Mouse (Mus musculus): Measurements from ENCODE around the gene Avpr1b.

DNA sequence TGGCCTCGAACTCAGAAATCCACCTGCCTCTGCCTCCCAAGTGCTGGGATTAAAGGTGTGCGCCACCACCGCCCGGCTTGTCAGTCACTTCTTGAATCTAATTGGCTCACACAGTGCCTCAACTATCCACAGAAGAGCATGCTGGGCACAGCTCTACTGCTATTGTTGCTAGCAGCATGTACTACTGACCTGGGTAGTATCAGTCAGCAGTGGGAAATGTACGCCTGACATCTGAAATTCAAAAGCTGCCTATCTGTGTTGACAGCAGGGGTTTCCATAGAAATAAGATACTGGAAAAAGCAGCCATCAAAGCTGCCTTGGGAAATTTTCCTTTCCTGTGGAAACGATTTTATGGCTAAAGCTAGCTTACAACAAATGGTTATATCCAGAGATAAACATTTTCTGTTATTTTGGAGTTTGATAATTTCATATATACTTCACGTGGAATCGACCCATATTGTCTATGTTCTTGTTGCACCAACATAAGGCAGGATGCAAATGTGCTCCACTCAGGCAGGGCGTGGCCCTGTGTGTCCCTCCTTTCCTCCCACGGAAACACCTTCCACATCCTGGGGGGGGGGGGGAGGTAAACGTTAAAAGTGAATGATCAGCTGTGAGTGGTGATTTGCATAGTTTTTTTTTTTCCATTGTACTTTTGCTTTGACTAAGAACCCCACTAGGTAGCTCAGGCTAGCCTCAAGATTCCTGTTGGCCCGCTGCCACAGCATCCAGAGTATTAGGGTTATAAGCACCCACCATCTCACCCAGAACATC lies 53.8 kb downstream of the Avpr1b start:
- no peak for TF ChIP-seq POLR2A (IDR thresholded peaks at IDR 0.05; ENCODE audit: low read depth, low read length)
- no peak for TF ChIP-seq CTCF (IDR thresholded peaks at IDR 0.05; ENCODE audit: extremely low read depth, insufficient read length, insufficient replicate concordance, low read depth, low read length)

All from small intestine, adult 2 months (tissue).